Mouse (Mus musculus): ENCODE results near the gene Pex11g.

DNA sequence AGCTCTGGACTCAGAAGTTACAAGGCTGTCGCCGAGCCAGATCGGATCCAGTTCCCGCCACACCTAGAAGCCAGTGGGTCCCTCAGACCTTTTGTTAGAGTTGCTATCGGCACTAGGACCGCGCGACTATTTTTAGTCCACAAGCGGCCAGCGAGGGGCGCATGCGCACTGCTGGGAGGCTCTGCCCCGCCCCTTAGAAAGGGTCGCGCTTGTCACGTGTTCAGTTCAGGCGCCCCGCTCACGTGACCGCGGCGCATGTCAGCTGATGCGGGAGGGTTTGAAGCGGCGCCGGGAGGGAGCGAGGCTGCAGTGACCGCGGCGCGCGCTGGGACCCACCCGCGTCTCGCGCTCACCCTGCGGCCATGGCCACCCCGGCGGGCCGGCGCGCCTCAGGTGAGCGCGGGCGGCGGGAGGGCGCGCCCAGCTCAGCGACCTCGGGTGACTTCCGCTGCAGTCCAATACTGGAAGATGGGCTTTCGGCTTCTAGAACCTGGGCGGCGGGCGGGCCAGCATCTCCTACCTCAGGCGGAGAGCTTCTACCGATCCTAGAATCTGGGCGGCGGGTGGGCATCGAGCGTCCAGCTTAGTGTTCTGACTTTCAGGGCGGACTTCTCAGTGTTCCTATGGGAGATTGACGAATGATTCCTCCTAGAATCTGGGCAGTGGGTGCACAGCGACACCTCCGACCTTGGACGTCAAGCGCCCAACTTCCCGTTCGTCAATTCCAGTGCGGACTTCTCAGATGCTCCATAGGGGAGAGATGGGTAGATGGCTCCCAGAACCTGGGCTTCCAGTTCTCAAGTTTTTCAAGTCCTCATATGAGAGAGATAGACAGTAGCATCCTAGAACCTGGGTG is 33.0 kb upstream of the Pex11g start, which contains the start of gene Mcoln1:
- TF ChIP-seq HCFC1 (IDR thresholded peaks at IDR 0.05; ENCODE audit: low read depth, low read length) (peak; percentile 87), CTCF (IDR thresholded peaks at IDR 0.05 in 2 of 3, conservative IDR thresholded peaks at IDR 0.05 in 1 of 3; ENCODE audit: control insufficient read depth in 1 of 3, insufficient read depth in 1 of 3, low read depth in 2 of 3, low read length in 3 of 3, poor library complexity in 1 of 3, severe bottlenecking in 1 of 3) (peak in 2 of 3 experiments; percentile 1 to 2; a peak in 1 of 6 replicates), EP300 (IDR thresholded peaks at IDR 0.05; ENCODE audit: low read depth in 1 of 2, low read length in 2 of 2) (no peak), RCOR1 (IDR thresholded peaks at IDR 0.05; ENCODE audit: low read depth, low read length) (no peak), USF2 (IDR thresholded peaks at IDR 0.05; ENCODE audit: borderline replicate concordance in 1 of 2, insufficient read depth in 1 of 2, low read depth in 1 of 2, low read length in 2 of 2) (peak; percentile 97 to 99), POLR2A (IDR thresholded peaks at IDR 0.05; ENCODE audit: control insufficient read depth in 1 of 2, insufficient read depth in 1 of 2, low read depth in 1 of 2, low read length in 2 of 2, poor library complexity in 1 of 2) (peak; percentile 86 to 92; a peak in 3 of 4 replicates), E2F4 (IDR thresholded peaks at IDR 0.05; ENCODE audit: borderline replicate concordance, low read depth, low read length) (no peak), GATA1 (IDR thresholded peaks at IDR 0.05; ENCODE audit: low read depth, low read length) (no peak), BHLHE40 (IDR thresholded peaks at IDR 0.05; ENCODE audit: borderline replicate concordance, low read depth, low read length) (peak; percentile 90), TCF12 (IDR thresholded peaks at IDR 0.05; ENCODE audit: low read depth, low read length) (peak; percentile 28; the same call in 1 of the 2 replicates), RAD21 (IDR thresholded peaks at IDR 0.05; ENCODE audit: low read depth, low read length) (no peak), ZNF384 (IDR thresholded peaks at IDR 0.05; ENCODE audit: low read depth, low read length) (no peak), MAX (IDR thresholded peaks at IDR 0.05; ENCODE audit: low read length) (peak; percentile 99)

Measured in MEL (cell line).